Mouse (Mus musculus): ENCODE results near the gene Ak5.
A peak's percentile ranks its signal among the peaks of the same experiment; 100 is the strongest.

The Ak5 gene

DNA sequence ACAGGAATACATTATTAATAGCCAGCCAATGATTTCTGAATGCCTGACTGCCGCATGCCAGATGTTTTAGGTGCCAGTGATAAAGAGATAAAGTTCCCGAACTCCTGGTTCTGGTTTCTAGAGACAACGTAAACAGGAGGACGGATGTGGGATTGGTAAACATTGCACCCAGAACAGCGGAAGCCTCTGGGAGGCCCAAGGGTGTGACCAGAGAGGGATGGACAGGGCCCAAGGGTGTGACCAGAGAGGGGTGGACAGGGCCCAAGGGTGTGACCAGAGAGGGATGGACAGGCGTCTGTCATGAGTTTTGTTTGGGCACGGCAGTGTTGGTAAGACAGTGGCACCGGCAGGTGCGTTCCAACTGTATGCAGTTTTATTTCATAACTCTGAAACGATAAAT is 148.6 kb downstream of the Ak5 start:
- no peak for DNase-seq (ENCODE audit: low spot score in 2 of 2)

DNA sequence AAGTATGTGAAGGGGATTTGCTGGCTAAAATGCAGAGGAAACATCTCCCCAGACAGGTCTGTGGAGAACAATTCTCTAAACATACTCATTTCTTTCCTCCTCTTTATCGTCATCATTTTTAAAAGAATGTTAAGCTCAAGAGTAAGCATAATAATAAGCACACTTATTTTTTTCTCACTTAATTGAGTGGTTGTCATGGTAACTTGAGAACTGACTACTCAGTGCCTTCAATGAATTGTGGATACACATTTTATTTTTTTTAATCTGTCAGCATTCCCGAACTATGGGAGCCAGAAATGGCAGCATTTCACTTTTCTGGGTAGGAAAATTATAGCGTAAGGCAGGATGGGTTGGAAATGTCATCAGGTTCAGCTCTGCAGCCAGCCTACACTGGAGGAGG is 151.6 kb downstream of the Ak5 start:
- DNase-seq (ENCODE audit: low spot score in 2 of 2): no peak

DNA sequence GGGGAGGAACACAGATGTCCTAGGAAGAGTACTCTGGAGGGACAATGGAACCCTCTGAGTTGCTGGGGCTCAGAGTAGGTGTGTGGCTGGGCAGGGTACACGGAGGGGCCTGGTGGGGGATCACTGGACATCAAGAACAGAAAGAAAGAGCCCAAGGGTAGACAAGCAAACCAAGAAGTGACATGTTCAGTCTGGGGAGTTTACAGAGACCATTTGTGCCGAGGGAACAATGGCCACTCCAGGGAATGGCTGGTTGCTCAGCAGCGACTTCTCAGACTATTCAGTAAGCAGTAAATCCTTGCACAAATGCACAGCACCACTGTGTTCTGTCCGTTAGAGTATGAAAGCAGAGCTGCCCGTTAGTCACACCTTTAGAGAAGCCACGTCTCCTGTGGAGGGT is 152.2 kb downstream of the Ak5 start:
- no peak for DNase-seq (ENCODE audit: low spot score in 2 of 2)

DNA sequence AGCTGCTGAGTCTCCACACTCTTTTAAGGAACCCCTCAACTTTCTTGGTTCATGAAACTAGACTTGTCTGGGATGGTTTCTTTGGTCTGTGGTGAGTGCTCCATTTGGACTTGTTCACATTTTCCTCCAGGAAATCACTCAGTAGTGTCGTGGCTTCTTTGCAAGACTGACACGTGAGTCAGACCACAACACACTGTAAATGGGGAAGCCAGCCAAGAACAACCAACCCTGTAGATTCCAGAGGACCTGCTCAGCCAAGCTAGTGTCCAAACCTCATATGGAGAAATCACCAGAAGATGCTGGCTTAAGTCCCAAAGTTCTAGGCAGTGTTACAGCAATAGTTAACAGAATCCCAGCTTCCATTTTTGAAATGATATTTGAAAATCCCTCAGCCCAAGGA is 155.6 kb downstream of the Ak5 start:
- DNase-seq (ENCODE audit: low spot score in 2 of 2): no peak

DNA sequence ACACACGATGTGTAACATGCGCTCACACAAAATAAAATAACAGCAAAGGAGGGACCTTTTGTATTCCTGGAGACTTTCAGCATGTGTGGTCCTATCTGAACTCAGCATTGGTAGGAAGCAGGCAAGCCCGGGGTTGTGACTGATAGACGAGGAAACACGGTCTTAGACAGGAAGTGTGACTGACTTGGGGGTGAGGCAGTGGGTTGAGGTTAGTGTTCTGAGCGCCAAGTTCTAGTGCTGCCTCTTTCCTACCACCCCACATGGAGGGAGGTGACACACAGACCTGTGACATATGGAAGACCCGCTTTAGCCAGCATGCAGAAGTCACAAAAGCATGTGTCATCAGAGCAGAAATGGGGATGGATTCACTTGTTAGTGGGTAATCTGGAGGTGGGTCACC is 158.9 kb downstream of the Ak5 start:
- DNase-seq (ENCODE audit: low spot score in 2 of 2): no peak

DNA sequence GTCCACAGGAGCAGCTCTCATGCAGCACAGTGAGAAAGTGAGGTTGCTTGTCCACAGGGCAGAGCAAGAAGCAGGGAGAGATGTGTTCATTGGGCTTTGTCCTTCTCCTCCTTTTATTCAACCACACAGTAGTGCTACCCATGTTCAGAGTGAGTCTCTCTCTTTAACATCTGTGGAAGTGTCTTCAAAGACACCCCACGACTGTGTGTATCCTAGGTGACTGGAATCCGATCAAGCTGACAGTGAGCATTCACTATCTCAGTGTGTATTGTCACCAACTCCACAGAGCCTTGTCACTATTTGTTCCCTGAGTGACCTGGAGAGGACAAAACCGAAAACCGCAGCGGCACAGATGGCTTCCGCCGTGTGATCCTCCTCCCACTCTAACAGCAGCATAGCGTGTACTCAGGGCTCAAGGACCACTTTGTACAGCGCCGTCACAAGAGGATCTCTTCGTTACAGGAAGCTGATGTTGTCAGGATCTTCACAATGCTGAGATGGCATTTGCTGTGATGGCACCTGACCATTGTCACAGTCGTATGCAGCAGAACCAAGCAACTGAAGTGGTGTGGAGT is 159.7 kb downstream of the Ak5 start:
- DNase-seq (ENCODE audit: low spot score in 2 of 2): no peak

DNA sequence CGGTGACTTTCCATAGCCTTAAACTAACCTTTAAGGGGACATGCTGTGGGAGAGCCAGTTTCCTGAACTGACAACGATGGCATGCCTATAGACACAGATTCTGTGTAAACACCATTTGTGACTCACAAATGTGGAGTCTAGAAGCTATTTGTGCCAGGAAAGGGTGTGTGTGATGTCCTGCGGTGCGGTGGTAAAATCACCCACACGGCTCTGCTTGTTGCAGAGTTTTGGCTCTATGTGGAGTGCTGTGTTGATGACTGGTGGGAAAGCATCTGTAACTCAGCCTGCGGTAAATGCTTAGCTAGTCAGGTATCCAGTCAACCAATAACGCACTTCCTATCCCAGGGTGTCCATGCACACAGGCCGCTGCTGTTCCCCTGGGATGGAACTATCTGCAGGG is 160.3 kb downstream of the Ak5 start:
- DNase-seq (ENCODE audit: low spot score in 2 of 2): no peak

DNA sequence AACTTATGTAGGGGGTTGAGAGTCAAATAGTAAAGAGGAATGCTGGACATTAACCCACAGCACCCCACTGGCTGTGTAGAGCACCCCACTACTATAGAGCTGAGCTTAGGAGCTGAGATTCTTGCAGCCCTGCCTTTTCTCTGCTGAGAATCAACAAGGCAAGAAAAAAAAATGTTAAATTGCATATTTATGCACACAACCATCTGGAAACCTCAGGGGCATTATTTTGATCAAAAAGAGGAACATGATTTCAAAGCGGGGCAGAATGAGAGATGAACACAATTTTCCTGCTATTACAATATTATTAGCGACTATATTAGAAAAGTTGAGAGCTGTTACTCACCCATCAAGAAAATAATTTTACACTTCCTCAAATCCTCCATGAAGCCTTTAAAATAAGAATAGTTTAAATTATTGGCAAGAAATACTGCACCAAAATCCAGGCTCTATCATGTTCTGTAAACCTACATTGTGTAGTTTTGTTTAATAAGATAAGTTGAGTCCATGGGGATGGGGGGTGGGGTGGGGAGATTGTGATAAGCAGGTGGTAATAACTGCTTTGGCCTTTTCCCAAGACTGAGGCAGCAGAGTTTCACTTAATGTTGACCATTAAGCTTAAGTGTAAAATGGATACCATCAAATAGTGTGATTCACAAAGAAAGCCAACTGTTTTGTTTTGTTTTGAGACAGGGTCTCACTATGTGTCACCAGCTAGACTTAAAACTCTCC is 169.0 kb downstream of the Ak5 start:
- DNase-seq (ENCODE audit: low spot score in 2 of 2): no peak

DNA sequence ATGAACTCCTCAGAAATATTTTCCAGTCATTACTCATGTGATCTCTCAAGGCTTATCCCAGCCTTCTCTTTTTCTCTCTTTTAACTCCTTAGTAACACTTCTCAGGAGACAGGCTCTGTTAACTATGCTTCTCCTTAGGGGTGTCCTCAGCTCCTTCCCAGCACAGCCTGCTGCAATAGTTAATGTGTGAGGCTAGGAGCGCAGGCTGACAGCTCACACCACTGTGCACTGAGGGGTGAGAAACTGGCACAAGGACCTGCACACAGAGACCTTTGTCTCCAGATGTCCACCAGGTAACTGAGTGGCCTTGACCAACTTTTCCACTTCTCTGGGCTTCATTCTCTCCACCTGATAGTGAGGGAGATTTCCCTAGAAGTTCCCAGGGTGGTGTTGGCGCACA is 170.3 kb downstream of the Ak5 start:
- no peak for DNase-seq (ENCODE audit: low spot score in 2 of 2)

DNA sequence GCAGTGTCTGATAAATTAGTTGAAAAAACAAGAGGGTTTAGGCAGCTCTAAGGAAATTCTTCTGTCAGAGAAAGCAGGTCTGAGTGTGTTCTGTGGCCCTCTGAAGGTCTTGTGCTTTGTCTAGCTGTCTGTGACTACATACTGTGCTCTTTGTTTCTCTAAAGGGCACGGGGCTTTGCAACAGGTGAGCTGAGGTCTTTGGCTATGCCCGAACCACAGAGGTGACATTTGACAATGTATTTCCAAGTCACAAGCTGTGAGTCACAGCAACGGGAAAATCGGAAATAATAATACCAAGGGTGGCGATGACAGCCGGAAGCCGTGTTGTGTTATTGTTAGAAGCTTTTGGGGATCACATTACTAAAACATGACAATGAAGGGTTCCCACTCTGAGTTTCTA is 171.1 kb downstream of the Ak5 start:
- no peak for DNase-seq (ENCODE audit: low spot score in 2 of 2)

DNA sequence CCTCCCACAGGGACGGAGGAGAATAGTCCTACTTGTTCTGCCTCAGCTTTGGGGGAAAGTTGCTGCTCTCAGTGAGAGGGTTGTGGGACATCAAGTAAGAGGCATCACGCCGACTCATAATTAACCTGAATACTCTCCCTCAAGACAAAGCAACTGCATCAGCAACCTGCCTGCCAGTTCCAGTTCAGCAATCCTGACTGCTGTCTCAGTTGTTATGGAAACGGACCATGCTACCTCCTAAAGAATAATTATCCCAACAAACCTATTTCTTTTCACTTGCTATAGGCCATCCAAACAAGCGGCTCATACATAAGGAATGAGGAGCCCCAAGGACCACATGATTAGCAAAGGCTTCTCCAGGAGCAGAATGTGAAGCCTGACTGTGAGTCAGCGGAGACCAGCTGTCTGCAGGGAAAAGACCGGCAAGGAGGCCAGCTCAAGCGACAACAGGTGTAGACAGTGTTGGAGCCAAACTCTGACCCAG is 172.7 kb downstream of the Ak5 start:
- DNase-seq (ENCODE audit: low spot score in 2 of 2): peak in 1 of 2 experiments; percentile 32

DNA sequence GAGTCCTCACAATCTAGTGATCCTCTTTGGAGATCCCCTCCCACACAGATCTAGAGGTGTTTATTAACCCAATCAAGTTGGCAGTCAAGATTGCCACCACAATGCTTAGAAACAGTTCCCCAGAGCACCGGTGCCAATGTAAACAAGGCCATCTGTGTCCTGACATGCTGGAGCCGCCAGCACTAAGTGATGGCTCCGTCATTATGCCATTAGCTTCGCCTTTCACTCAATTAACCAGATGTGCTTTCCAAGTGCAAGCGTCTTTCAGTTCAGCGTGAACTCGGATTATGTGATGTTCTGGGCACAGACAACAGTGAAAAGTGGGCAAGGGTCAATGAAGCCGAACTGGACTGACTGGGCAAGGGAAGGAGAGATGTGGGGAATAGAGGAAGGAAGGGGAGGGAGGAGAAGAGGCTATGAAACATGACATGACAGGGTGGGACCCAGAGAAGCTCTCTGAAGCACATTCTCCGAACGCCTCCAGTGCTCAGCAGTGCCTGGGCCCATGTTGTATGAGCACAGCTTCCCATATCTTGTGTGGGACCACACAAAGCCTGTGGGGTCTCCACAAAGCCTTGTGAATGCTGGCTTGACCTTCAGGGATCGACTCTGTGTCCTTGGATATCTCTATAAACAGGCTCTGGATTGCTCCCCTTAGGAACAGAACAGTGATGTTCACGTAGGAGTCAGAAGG is 173.3 kb downstream of the Ak5 start:
- no peak for DNase-seq (ENCODE audit: low spot score in 2 of 2)

DNA sequence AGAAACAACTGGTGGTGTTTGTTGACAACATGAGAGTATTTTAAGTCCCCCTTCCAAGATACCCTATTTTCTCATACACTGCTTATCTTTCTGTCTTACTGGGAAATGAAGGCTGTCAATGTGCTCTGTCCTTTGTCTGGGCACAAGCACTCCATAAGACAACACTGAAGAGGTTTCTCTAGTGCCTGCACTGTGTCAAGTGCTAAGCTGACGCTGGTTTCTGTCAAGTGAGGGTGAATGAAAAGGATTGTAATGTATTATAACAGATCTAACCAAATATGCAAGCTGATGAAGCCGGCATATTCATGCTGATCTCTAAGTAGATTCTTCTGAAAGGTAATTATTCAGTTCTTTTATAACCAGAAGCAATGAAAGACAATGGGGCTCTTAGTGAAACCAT is 174.3 kb downstream of the Ak5 start:
- no peak for DNase-seq (ENCODE audit: low spot score in 2 of 2)

DNA sequence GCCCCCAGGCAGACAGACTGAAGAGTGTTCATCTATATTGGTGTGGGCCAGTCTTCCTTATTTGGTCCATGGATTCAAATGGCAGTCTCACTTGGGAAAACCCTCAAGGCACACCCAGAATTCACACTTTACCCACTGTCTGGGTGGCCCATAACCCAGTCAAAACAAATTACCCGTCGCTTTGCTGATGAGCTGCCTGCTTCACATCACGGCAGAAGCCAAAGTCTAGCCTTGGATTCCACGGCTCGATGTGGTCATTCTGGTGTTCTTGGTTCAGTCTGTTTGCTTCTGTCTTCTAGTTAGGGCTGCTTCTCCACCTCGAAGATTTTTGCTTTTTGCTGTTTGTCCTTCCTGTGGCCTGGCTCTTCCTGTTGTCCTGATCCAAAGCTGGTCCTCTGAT is 175.9 kb downstream of the Ak5 start:
- no peak for DNase-seq (ENCODE audit: low spot score in 2 of 2)

DNA sequence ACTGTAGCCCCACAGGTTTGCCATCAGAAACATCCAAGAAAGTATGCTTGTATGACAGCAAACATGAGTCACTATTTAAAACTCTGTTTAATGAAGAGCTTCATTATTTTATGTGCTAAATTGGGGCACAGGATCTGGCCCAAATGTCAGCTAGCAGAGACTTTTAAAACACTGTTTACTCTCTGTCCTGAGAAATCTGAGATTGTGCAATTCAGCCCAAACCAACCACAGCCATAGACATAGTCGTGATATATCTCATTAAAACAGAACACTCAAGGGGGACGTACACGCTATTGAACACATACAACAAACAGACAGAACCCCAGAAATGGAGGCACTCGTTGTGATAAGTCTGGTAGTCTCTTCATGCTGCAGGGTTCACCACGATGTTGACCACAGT is 177.7 kb downstream of the Ak5 start:
- DNase-seq (ENCODE audit: low spot score in 2 of 2): no peak

DNA sequence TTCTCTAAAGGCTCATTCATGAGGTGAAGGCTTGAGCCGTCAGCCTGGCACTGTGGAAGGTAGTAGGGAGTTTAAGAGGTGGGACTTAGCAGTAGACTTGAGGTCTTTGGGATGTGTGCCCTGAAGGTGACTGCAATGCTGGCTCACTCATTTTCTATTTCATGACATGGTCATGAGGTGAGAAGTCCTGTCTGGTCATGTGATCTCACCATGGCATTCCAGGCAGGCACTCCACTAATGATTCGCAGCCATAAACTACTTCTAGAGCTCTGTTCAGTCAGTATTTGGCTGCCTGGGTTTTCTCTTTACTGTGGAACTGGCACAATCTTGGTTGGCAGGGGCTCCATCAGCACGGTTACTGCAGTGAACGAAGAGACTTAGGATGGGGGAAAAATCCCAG is 179.2 kb downstream of the Ak5 start:
- no peak for DNase-seq (ENCODE audit: low spot score in 2 of 2)

DNA sequence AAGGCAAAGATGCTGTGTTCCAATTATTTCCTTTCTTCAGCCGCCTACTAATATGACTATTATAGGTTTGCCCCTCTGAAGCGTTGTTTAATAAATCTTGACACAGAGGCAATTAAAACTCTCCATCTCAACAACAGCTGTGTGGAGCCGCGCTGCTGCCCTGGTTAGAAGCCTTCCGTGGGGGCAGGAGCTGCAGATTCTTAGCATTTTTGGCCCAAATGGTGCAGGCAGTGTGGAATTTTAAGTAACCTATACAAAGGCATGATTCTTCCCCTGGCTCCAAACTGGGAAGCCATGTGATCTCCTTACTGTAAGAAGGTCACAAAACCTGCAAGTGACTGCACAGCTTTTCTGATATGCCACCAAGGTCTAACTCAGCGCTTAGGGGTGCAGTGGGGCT is 184.0 kb downstream of the Ak5 start:
- peak; percentile 44 to 50 for DNase-seq (ENCODE audit: low spot score in 2 of 2)

DNA sequence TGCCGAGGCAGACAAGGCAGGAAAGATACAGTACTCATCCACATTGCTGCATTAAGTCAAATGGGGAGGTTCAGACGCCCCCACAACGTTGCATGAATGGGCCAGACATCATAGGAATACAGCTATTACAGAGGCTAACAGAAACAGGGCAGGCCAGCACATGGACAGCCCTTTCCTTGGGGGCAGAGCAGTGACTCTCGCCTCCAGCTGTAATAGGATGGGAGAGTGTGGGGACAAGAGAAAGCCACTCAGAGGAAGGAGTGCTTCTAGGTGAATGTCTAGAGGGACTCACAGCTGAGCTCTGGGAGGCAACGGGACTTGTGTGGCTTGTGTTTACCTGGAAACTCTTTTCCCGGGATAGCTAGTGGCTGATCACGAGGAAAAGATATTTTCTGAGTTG is 184.4 kb downstream of the Ak5 start:
- no peak for DNase-seq (ENCODE audit: low spot score in 2 of 2)

DNA sequence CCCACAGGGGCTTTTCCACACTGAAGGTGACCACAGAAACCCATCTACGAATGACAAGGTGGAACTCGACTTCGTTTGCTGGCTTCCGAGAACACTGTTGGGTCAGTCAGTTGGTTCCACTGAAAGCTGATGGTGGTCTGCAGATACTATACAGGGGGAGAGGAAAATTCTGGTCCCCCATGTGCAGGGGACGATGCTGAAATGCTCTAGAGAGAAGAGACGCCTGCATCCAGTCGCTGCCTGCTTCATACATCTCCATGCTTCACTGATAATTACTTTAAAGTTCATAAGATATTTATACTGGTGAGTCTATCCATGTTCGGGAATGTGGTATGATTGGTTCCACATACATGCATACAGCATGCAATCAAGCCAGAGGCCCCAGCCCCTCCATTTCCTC is 186.0 kb downstream of the Ak5 start:
- DNase-seq (ENCODE audit: low spot score in 2 of 2): no peak

DNA sequence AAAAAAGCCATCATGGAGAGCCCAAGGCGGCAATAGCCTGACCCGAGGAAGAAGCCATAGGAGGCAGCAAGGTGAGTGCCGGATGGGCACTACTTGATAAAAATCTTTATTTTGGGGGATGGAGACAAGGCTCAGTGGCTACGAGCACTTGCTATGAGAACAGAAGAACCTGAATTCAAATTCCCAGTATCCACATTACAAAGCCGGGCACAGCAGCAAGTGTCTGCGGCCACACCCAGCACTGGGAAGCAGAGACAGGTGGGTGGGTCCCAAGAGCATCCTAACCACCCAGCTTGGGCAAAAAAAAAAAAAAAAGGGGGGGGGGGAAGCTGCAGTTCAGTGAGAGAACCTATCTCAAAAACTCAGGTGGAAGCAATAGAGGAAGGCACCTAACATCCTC is 187.8 kb downstream of the Ak5 start:
- no peak for DNase-seq (ENCODE audit: low spot score in 2 of 2)

DNA sequence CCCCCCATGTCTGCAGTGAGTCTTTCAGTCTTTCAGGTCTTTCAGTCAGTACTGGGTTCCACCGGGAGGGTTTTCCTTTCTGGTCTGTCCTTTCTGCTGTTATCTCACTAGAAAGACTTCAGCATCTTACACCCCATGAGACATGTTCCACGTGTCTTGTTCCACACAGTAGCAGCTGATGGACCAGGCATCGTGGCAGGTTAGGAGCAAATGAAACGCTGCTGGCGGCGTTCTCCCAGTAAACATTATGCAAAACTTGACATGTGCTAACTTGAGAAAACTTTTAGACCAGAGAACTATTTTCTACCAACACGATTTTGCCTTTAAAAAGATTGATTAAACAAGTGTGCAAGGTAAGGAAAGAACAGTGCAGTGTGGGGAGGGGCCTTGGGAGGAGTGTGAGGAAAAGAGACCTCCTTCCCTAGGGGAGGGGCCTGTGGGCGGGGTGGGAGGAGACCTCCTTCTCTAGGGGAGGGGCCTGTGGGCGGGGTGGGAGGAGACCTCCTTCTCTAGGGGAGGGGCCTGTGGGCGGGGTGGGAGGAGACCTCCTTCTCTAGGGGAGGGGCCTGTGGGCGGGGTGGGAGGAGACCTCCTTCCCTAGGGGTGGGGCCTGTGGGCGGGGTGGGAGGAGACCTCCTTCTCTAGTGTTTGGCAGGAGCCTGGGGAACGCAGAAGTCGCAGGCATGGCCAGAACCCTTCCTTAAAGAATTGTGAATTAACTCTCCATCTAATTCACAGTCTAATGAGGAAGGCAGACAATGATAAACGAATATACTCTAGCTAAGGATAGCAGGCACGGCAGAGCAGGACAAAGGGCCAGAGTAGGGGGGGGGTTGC is 189.3 kb downstream of the Ak5 start:
- no peak for DNase-seq (ENCODE audit: low spot score in 2 of 2)

DNA sequence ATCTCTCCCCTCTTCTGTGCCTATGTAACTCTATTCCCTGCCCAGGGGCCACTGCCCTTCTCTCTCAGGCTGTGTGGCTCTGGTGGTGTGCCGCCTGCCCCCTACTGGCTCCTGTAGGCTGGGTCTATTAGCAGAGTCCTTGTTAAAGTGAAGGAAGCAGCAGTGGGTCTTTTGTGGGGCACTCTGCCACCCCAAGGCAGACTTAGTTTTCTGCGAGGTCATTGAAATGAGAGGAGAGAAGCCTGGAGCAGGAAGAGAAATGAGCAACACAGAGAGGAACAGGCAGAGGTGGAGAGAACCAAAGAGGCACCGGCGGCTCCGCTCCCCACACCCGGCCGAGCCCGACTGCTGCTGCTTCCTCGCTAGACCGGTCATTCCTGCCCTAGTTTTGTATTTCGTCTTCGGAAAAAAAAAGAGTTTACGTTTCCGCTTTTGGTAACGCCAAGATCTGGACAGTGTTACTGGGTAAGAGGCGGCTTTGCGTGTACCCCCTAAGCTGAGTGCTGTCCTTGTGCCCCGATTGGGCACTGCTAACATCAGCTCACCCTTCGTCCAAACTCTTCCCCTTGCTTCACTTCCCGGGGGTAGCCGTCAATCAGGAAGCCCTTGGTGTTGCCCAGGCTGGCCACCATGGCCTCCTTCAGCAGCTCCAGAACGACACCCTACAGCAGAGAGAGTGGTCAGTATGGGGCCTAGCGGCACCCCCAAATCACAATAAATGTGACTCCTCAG is 190.2 kb downstream of the Ak5 start:
- DNase-seq (ENCODE audit: low spot score in 2 of 2): peak in 1 of 2 experiments; percentile 58

All from right cerebral cortex, adult 2 months (tissue).